In the genomic region with DNA sequence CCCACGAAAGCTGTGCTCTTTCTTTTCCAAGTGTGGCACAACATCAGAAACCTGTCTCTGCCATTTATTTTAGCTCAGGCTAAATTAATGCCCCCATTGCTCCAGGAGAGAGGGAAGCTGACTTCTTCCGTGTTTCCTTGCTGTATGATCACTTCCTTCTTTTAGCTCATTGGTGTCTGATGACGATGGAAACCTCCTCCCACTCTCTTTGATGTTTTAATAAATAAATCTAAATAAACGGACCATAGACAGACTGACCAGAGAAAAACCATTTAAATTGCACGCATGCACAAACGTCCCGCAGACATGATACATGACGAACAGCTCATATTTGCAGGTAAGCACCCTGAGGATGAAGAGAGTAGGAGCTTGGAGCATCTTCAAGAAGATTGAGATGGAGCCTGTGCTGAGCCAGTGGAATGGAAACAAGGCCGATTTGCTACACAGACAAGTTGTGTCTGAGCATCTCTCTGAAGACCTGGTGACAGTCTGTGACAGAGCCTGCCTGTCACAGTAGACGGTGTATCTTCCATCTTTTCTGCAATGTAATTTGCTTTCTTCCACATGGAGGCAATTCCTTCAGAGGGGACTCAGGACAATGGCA, we compare ENCODE assay signal across 17 mouse cellular contexts. TPM values are rescaled to one million over a fixed set of nuclear protein-coding genes. Genes with fewer than 3 reads are reported as not detected.
"Had no signal": no experiment of that assay in that cellular context is flagged by ENCODE, and none has a peak within 500 bp of the region (broad histone marks: within the 10 kb centered on the region; RNA-seq: fewer than 3 reads in every experiment).

No protein-coding gene starts in this region.

- H3K4me3 ChIP-seq: layer of hippocampus, adult 2 months; limb, embryonic 15.5 days; liver, embryonic 12.5 days; midbrain, embryonic 12.5 days; neural tube, embryonic 15.5 days had no signal

- H3K27ac ChIP-seq: layer of hippocampus, adult 2 months; limb, embryonic 15.5 days; liver, embryonic 12.5 days; midbrain, embryonic 12.5 days; neural tube, embryonic 15.5 days; stomach, postnatal 0 days had no signal

- H3K4me2 ChIP-seq: limb, embryonic 15.5 days; liver, embryonic 12.5 days; lung, embryonic 14.5 days; midbrain, embryonic 12.5 days; neural tube, embryonic 15.5 days had no signal

- H3K9me3 ChIP-seq: limb, embryonic 15.5 days; liver, embryonic 12.5 days; midbrain, embryonic 12.5 days; neural tube, embryonic 15.5 days had no signal

- DNase-seq: lung, postnatal 10 days; lung, postnatal 4 days; thymus, postnatal 4 days had no signal

- ATAC-seq: liver, embryonic 12.5 days had no signal

- H3K36me3 ChIP-seq: limb, embryonic 15.5 days; liver, embryonic 12.5 days; midbrain, embryonic 12.5 days; neural tube, embryonic 15.5 days had no signal

- H3K9ac ChIP-seq: limb, embryonic 15.5 days; liver, embryonic 12.5 days; lung, embryonic 14.5 days; midbrain, embryonic 12.5 days; neural tube, embryonic 15.5 days had no signal

- H3K27me3 ChIP-seq: limb, embryonic 15.5 days; midbrain, embryonic 12.5 days; neural tube, embryonic 15.5 days had no signal

- H3K4me1 ChIP-seq: limb, embryonic 15.5 days; midbrain, embryonic 12.5 days; neural tube, embryonic 15.5 days had no signal

RNA-seq across cellular contexts. Expression of gene Gpr15, which starts 16.4 kb away (rescaled TPM):
- total RNA-seq: layer of hippocampus, adult 2 months; layer of hippocampus, postnatal 10 days; megakaryocyte-erythroid progenitor cell, adult 5-6 weeks had no signal
- polyA plus RNA-seq: kidney, embryonic 14.5 days; limb, embryonic 11.5 days; limb, embryonic 15.5 days; liver, embryonic 12.5 days; liver, embryonic 16.5 days; lung, embryonic 14.5 days; midbrain, postnatal 0 days; neural tube, embryonic 11.5 days; neural tube, embryonic 15.5 days; stomach, postnatal 0 days had no signal
